Mouse (Mus musculus) CH12.LX (cell line): ENCODE results near the gene Gm28048. TPM values are rescaled to one million over a fixed set of nuclear protein-coding genes. Genes with fewer than 3 reads are reported as not detected.

Experiments used
- DNase-seq: peaks from one replicate; pipeline ENCODE4 v3.0.0-alpha.2; 2013; ENCODE audit errors: extremely low read depth
- H3K27ac ChIP-seq: 2 replicates; pipeline ENCODE4 v1.5.1; 2012; ENCODE audit warnings: low read depth, mild to moderate bottlenecking, control low read depth, moderate library complexity; ENCODE audit not compliant: insufficient read depth
- H3K27me3 ChIP-seq: replicated peaks from 2 replicates; pipeline ENCODE3; 2012; ENCODE audit warnings: inconsistent platforms
- H3K36me3 ChIP-seq, 2 experiments: replicated peaks in 1 of 2; 2 replicates each; pipeline versions ENCODE3 to v1.6.1; 2012; ENCODE audit warnings: inconsistent platforms in 1 of 2, low read length in 1 of 2, mild to moderate bottlenecking in 1 of 2, mixed read lengths in 1 of 2, moderate library complexity in 1 of 2; ENCODE audit not compliant: control insufficient read depth in 1 of 2, insufficient read depth in 1 of 2
- H3K4me1 ChIP-seq, 2 experiments: 2 replicates each; pipeline ENCODE4 v1.6.1; 2012; ENCODE audit warnings: inconsistent platforms in 1 of 2, moderate library complexity in 1 of 2; ENCODE audit not compliant: insufficient read depth in 2 of 2, control insufficient read depth in 1 of 2
- H3K4me2 ChIP-seq: 2 replicates; pipeline ENCODE4 v1.6.1; 2012; ENCODE audit warnings: low read depth, mild to moderate bottlenecking, control low read depth; ENCODE audit not compliant: poor library complexity, insufficient read depth, severe bottlenecking
- H3K4me3 ChIP-seq, 3 experiments: fragments of 150-350 bp in 1 of 3; sonication (generic) in 1 of 3; replicated peaks in 1 of 3; 2 replicates each; pipeline versions ENCODE3 to v1.5.1; 2011 to 2012; ENCODE audit warnings: low read depth in 2 of 3, low read length in 2 of 3, mild to moderate bottlenecking in 2 of 3, moderate library complexity in 2 of 3, control low read depth in 1 of 3, improper control_type of control experiment in 1 of 3, inconsistent platforms in 1 of 3, mixed read lengths in 1 of 3; ENCODE audit not compliant: poor library complexity in 1 of 3
- H3K79me2 ChIP-seq: replicated peaks from 2 replicates; pipeline ENCODE4 v1.6.1; 2012; ENCODE audit warnings: mild to moderate bottlenecking, moderate library complexity; ENCODE audit not compliant: control insufficient read depth, poor library complexity, insufficient read depth, severe bottlenecking; ENCODE audit errors: extremely low read depth
- H3K9ac ChIP-seq: 2 replicates; pipeline ENCODE4 v1.6.1; 2012; ENCODE audit warnings: low read depth, mild to moderate bottlenecking, control low read depth, moderate library complexity; ENCODE audit not compliant: insufficient read depth
- H3K9me3 ChIP-seq: replicated peaks from 2 replicates; pipeline ENCODE3; 2012; ENCODE audit warnings: low read length, inconsistent platforms, mixed read lengths
- BHLHE40 ChIP-seq: IDR thresholded peaks from 2 replicates; pipeline ENCODE4 v1.6.1; 2011; ENCODE audit warnings: mild to moderate bottlenecking, low read depth, low read length, improper control_type of control experiment
- CHD1 ChIP-seq: IDR thresholded peaks from 2 replicates; pipeline ENCODE4 v1.6.1; 2012; ENCODE audit warnings: low read depth, low read length, improper control_type of control experiment, inconsistent platforms
- CTCF ChIP-seq, 2 experiments: IDR thresholded peaks in 1 of 2; conservative IDR thresholded peaks in 1 of 2; 2 replicates each; pipeline ENCODE4 v1.5.1; 2011 to 2012; ENCODE audit warnings: low read depth in 2 of 2, low read length in 2 of 2, improper control_type of control experiment in 1 of 2, inconsistent platforms in 1 of 2, mild to moderate bottlenecking in 1 of 2, moderate library complexity in 1 of 2
- E2F4 ChIP-seq: IDR thresholded peaks from 2 replicates; pipeline ENCODE4 v1.6.1; 2011; ENCODE audit warnings: low read depth, low read length, improper control_type of control experiment; ENCODE audit not compliant: insufficient replicate concordance
- ELF1 ChIP-seq: IDR thresholded peaks from 2 replicates; pipeline ENCODE4 v1.6.1; 2014; ENCODE audit warnings: low read depth, mild to moderate bottlenecking, inconsistent platforms, low read length, improper control_type of control experiment
- EP300 ChIP-seq: IDR thresholded peaks from 2 replicates; pipeline ENCODE4 v1.6.1; 2011; ENCODE audit warnings: low read length, improper control_type of control experiment
- ETS1 ChIP-seq: conservative IDR thresholded peaks from 2 replicates; pipeline ENCODE4 v1.6.1; 2012; ENCODE audit warnings: low read depth, mild to moderate bottlenecking, inconsistent platforms, low read length, improper control_type of control experiment, moderate library complexity
- GABPA ChIP-seq: IDR thresholded peaks from 2 replicates; pipeline ENCODE4 v1.6.1; 2012; ENCODE audit warnings: low read depth, low read length, improper control_type of control experiment, inconsistent platforms; ENCODE audit not compliant: insufficient replicate concordance
- KAT2A ChIP-seq: IDR thresholded peaks from 2 replicates; pipeline ENCODE4 v1.6.1; 2012; ENCODE audit warnings: low read length, improper control_type of control experiment, inconsistent platforms; ENCODE audit not compliant: insufficient replicate concordance
- MAFK ChIP-seq: IDR thresholded peaks from 2 replicates; pipeline ENCODE4 v1.6.1; 2011; ENCODE audit warnings: low read length, improper control_type of control experiment; ENCODE audit not compliant: insufficient replicate concordance
- MAX ChIP-seq: IDR thresholded peaks from 2 replicates; pipeline ENCODE4 v1.6.1; 2011; ENCODE audit warnings: low read length, improper control_type of control experiment
- MEF2A ChIP-seq: IDR thresholded peaks from 2 replicates; pipeline ENCODE4 v1.6.1; 2014; ENCODE audit warnings: low read depth, mild to moderate bottlenecking, inconsistent platforms, low read length, improper control_type of control experiment, borderline replicate concordance
- MYC ChIP-seq: IDR thresholded peaks from 2 replicates; pipeline ENCODE4 v1.6.1; 2011; ENCODE audit warnings: low read depth, mild to moderate bottlenecking, improper control_type of control experiment, low read length
- NRF1 ChIP-seq: IDR thresholded peaks from 2 replicates; pipeline ENCODE4 v1.6.1; 2014; ENCODE audit warnings: low read depth, mild to moderate bottlenecking, inconsistent platforms, low read length, improper control_type of control experiment, moderate library complexity
- RCOR1 ChIP-seq: conservative IDR thresholded peaks from 2 replicates; pipeline ENCODE4 v1.6.1; 2012; ENCODE audit warnings: low read depth, mild to moderate bottlenecking, inconsistent platforms, low read length, improper control_type of control experiment
- TCF12 ChIP-seq: IDR thresholded peaks from 2 replicates; pipeline ENCODE4 v1.6.1; 2014; ENCODE audit warnings: low read depth, mild to moderate bottlenecking, inconsistent platforms, low read length, improper control_type of control experiment
- USF2 ChIP-seq: conservative IDR thresholded peaks from 2 replicates; pipeline ENCODE4 v1.6.1; 2011; ENCODE audit warnings: low read depth, low read length, improper control_type of control experiment
- ZKSCAN1 ChIP-seq: IDR thresholded peaks from 2 replicates; pipeline ENCODE4 v1.6.1; 2012; ENCODE audit warnings: low read depth, inconsistent platforms, low read length, improper control_type of control experiment, borderline replicate concordance
- ZNF384 ChIP-seq: IDR thresholded peaks from 2 replicates; pipeline ENCODE4 v1.6.1; 2012; ENCODE audit warnings: low read depth, low read length, improper control_type of control experiment, inconsistent platforms
- dilution Hi-C: fragments of 300-500 bp; cut with MboI; formaldehyde crosslinking; loops from 2 replicates; pipeline ENCODE4 v1.14.3; 2020; ENCODE audit warnings: low sequenced_read_pairs; ENCODE audit not compliant: extremely low pct_unique_long_range_greater_than_20kb, extremely low pct_ligation_motif_present
- in situ Hi-C: fragments of 300-500 bp; cut with MboI; formaldehyde crosslinking; loops from 3 replicates; pipeline ENCODE4 v1.14.3; 2019; ENCODE audit warnings: low sequenced_read_pairs, low pct_ligation_motif_present, low pct_unique_long_range_greater_than_20kb, mixed read lengths
- polyA plus RNA-seq: library from polyadenylated mRNA; unstranded; fragments of >175 nt; gene quantifications from 2 replicates; pipeline ENCODE4 v1.2.1, GENCODE M21; 2012; ENCODE audit warnings: low read depth; ENCODE audit not compliant: insufficient read length
- total RNA-seq, 2 experiments: library from RNA; depleted of rRNA; stranded (reverse); fragments of 300-350 nt in 1 of 2; fragments of >200 nt in 1 of 2; gene quantifications; 2 replicates each; pipeline ENCODE4 v1.2.3; 2012 to 2014

The Gm28048 gene
- total and polyA plus RNA-seq, 3 experiments, result 32.6 to 93.3 (median 59.5) TPM

- TF ChIP-seq BHLHE40, result peak; percentile 66
- peak; percentile 43 for TF ChIP-seq ETS1
- TF ChIP-seq CTCF (conservative IDR thresholded peaks at IDR 0.05 in 1 of 2, IDR thresholded peaks at IDR 0.05 in 1 of 2; ENCODE audit: low read depth in 2 of 2, low read length in 2 of 2), result no peak
- TF ChIP-seq ELF1, result peak; percentile 66
- TF ChIP-seq MEF2A, result 0 out of 2 replicates have a peak, but pooled peaks have one; percentile 49
- 0 out of 2 replicates have a peak, but pooled peaks have one; percentile 41 for TF ChIP-seq MAFK
- TF ChIP-seq RCOR1, result no peak; the same call in 1 of the 2 replicates
- TF ChIP-seq USF2, result no peak
- TF ChIP-seq CHD1, result no peak
- peak; percentile 77; the same call in 1 of the 2 replicates for TF ChIP-seq MYC
- TF ChIP-seq TCF12, result 0 out of 2 replicates have a peak, but pooled peaks have one; percentile 47
- TF ChIP-seq NRF1, result no peak
- TF ChIP-seq EP300, result peak; percentile 73
- no peak for TF ChIP-seq ZKSCAN1
- 0 out of 2 replicates have a peak, but pooled peaks have one; percentile 31 for TF ChIP-seq KAT2A
These were observed 110.1 kb downstream of the Gm28048 start (continued) for GRCm38 (mm10) chr11:22871628-22872306.

GRCm38 (mm10) chr11:22868582-22868981 is 113.3 kb downstream of the Gm28048 start:
- Histone ChIP-seq H3K4me3 (no peak overlapping the region), H3K4me1 (peaks cover 48 to 93% of the 10 kb centered on the region in 2 experiments), H3K27me3 (no peaks in the 10 kb centered on the region), H3K36me3 (peaks cover 0 to 5% of the 10 kb centered on the region in 2 experiments), H3K9ac (no peak overlapping the region), H3K27ac (no peak overlapping the region), H3K9me3 (no peaks in the 10 kb centered on the region), H3K4me2 (no peak overlapping the region), H3K79me2 (no peaks in the 10 kb centered on the region)
- TF ChIP-seq MAFK, result no peak
- TF ChIP-seq KAT2A, result no peak
- TF ChIP-seq GABPA, result no peak
- no peak for TF ChIP-seq ZNF384
- TF ChIP-seq MAX, result no peak
- no peak for TF ChIP-seq RCOR1
- TF ChIP-seq E2F4, result no peak
- dilution Hi-C loops (no loop called here), in situ Hi-C loops (loop anchor here (5.0 kb wide), 1 partner anchor 64 kb away; no protein-coding TSS in a partner anchor)
- DNase-seq, result no peak
